Mouse (Mus musculus) heart, embryonic 15.5 days (tissue): ENCODE data around the gene Fyb2. TPM values are rescaled to one million over a fixed set of nuclear protein-coding genes. Genes with fewer than 3 reads are reported as not detected.

Source experiments
- ATAC-seq: fragments of 200-750 bp; cut with Nextera tagmentation; replicated peaks from 2 replicates; pipeline ENCODE4 v1.8.0; 2017; ENCODE audit warnings: low read depth, moderate TSS enrichment; ENCODE audit not compliant: insufficient number of reproducible peaks, insufficient read depth, low FRiP score
- H3K27ac ChIP-seq: fragments of 300-500 bp; sonication (generic); 2 replicates; pipeline ENCODE4 v1.5.1; 2015; ENCODE audit warnings: mild to moderate bottlenecking, inconsistent platforms
- H3K27me3 ChIP-seq: fragments of 300-500 bp; sonication (generic); 2 replicates; pipeline ENCODE4 v1.6.1; 2015; ENCODE audit warnings: inconsistent platforms
- H3K36me3 ChIP-seq: fragments of 300-500 bp; sonication (generic); 2 replicates; pipeline ENCODE4 v1.6.1; 2015; ENCODE audit warnings: mild to moderate bottlenecking, inconsistent platforms
- H3K4me1 ChIP-seq: fragments of 300-500 bp; sonication (generic); replicated peaks from 2 replicates; pipeline ENCODE4 v1.6.1; 2015; ENCODE audit warnings: inconsistent platforms
- H3K4me2 ChIP-seq: fragments of 300-500 bp; sonication (generic); 2 replicates; pipeline ENCODE4 v1.6.1; 2015; ENCODE audit warnings: inconsistent platforms, mild to moderate bottlenecking, moderate library complexity
- H3K4me3 ChIP-seq: fragments of 300-500 bp; sonication (generic); 2 replicates; pipeline ENCODE4 v1.5.1; 2015; ENCODE audit warnings: mild to moderate bottlenecking, inconsistent platforms
- H3K9ac ChIP-seq: fragments of 300-500 bp; sonication (generic); 2 replicates; pipeline ENCODE4 v1.6.1; 2015; ENCODE audit warnings: mild to moderate bottlenecking, inconsistent platforms
- H3K9me3 ChIP-seq: fragments of 300-500 bp; sonication (generic); replicated peaks from 2 replicates; pipeline ENCODE4 v1.6.1; 2016; ENCODE audit warnings: inconsistent platforms
- WGBS: fragments of 180-500 bp; shearing (Covaris S2); methylation state at CpG from one replicate; pipeline ENCODE4 v1.1.7; 2015; ENCODE audit warnings: mixed read lengths; 5-methylcytosine and 5-hydroxymethylcytosine counted together
- polyA plus RNA-seq: library from polyadenylated mRNA; unstranded; fragments of >200 nt; fragmentation: Nextera tagmentation; extraction: Ambion mirVana; gene quantifications from 2 replicates; pipeline ENCODE4 v1.2.1, GENCODE M21; 2015

Fyb2 gene
- polyA plus RNA-seq, 1 experiment from 2014 or later, result 0.14 TPM

DNA sequence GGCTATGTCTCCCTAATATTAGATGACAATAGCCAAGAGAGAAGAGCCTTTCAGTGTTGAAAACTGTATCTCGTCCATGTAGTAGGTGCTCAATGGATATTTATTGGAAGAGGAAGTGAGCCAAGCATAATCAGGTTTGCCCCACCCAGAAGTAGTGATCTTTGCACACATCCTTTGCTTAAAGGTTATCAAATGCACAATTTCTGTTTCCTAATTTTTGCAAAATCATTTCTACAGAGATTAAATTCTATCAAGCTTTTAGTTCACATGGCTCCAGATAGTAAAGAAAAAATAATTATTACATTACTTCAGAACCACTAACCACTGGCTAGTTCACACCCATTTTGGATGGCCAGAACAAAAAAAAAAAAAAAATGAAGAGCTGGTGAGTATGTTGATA lies 28.6 kb downstream of the Fyb2 start:
- Histone ChIP-seq H3K36me3 (no peaks in the 10 kb centered on the region), H3K9ac (no peak overlapping the region), H3K27me3 (no peaks in the 10 kb centered on the region), H3K9me3 (no peaks in the 10 kb centered on the region), H3K27ac (no peak overlapping the region), H3K4me2 (no peak overlapping the region), H3K4me1 (no peaks in the 10 kb centered on the region; the same call in 1 of the 2 replicates), H3K4me3 (no peak overlapping the region)
- no peak for ATAC-seq
- 84% methylated on average over 1 of the region's 1 CpGs for WGBS

GRCm38 (mm10) chr4:104944482-104944881 lies 31.2 kb downstream of the Fyb2 start:
- Histone ChIP-seq H3K36me3 (no peaks in the 10 kb centered on the region), H3K9me3 (no peaks in the 10 kb centered on the region), H3K27me3 (no peaks in the 10 kb centered on the region), H3K4me3 (no peak overlapping the region), H3K4me2 (no peak overlapping the region), H3K4me1 (peaks cover 7% of the 10 kb centered on the region), H3K9ac (no peak overlapping the region), H3K27ac (no peak overlapping the region)
- no peak for ATAC-seq
- 84% methylated on average over 1 of the region's 1 CpGs for WGBS

DNA sequence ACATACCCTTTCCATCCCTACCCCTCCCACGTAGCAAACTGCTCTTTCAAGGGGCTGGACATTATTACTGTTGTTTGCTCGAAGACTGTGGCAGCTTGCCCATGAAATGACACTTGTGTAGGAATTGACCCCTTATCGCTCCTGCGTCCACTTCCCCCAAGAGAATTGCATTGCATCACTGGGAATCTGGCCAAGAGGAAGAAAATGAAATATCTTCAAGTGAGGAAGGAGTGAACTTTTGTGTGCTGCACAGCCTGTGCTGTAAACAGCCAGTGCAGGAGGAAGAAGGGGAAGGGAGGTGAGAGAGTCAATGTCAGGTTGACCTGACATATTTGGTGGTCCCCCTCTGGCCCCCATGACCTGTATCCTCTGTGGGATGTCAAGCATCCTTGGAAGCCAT lies 35.6 kb downstream of the Fyb2 start:
- WGBS, result 40% methylated on average over 4 of the region's 4 CpGs
- no peak for ATAC-seq

GRCm38 (mm10) chr4:104949304-104949703 lies 36.0 kb downstream of the Fyb2 start:
- Histone ChIP-seq H3K9me3 (no peaks in the 10 kb centered on the region), H3K4me3 (no peak overlapping the region), H3K4me2 (no peak overlapping the region), H3K9ac (no peak overlapping the region), H3K27me3 (no peaks in the 10 kb centered on the region), H3K27ac (no peak overlapping the region), H3K4me1 (peaks cover 7% of the 10 kb centered on the region), H3K36me3 (no peaks in the 10 kb centered on the region)
- WGBS, result 60% methylated on average over 3 of the region's 3 CpGs
- no peak for ATAC-seq

More for the DNA sequence above, 35.6 kb downstream of the Fyb2 start:
- Histone ChIP-seq H3K27me3 (no peaks in the 10 kb centered on the region), H3K27ac (no peak overlapping the region), H3K4me1 (peaks cover 7% of the 10 kb centered on the region), H3K4me2 (no peak overlapping the region), H3K9me3 (no peaks in the 10 kb centered on the region), H3K9ac (no peak overlapping the region), H3K36me3 (no peaks in the 10 kb centered on the region), H3K4me3 (no peak overlapping the region)

DNA sequence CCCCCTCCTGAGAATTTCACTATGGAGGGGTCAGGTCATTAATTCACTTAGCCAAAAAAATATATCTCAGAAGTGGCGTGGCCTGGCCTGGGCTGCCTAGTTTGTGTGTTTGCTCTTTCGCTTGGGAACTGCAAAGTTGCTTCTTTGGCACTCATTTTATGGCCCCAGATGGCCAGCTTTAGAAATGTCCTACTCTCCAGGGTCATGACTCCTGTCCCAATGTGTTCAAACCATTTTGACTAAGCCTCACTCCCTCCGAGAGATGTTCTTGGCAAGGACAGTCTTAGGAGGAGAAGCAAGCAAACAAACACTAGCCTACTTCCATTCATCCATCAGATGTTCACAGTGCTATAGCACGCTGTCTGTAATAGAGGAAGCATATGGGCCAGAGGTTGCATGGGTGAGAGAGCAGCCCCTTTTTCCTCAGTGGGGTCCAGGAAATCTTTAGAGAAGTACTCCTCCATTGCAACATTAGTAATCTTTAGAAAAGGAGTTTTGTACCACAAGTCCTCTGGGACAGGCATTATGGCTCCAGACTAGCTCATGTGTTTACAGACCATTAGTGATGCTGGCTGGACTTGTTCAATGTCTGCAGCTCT lies 38.1 kb downstream of the Fyb2 start:
- Histone ChIP-seq H3K4me2 (no peak overlapping the region), H3K27ac (no peak overlapping the region), H3K36me3 (no peaks in the 10 kb centered on the region), H3K4me1 (peaks cover 7% of the 10 kb centered on the region), H3K4me3 (no peak overlapping the region), H3K27me3 (no peaks in the 10 kb centered on the region), H3K9me3 (no peaks in the 10 kb centered on the region), H3K9ac (no peak overlapping the region)
- ATAC-seq, result no peak
- 82% methylated on average over 4 of the region's 4 CpGs for WGBS

- Histone ChIP-seq H3K4me2 (no peak overlapping the region), H3K27me3 (no peaks in the 10 kb centered on the region), H3K4me1 (no peaks in the 10 kb centered on the region), H3K9me3 (no peaks in the 10 kb centered on the region), H3K4me3 (no peak overlapping the region), H3K27ac (no peak overlapping the region), H3K9ac (no peak overlapping the region), H3K36me3 (no peaks in the 10 kb centered on the region)
- WGBS, result 66% methylated on average over 7 of the region's 7 CpGs
- no peak for ATAC-seq
Measured at GRCm38 (mm10) chr4:104956691-104957090, 43.4 kb downstream of the Fyb2 start.

- ATAC-seq, result no peak
- H3K27ac ChIP-seq, result no peak overlapping the region
- no peak overlapping the region for H3K9ac ChIP-seq
- no peak overlapping the region for H3K4me3 ChIP-seq
- no peaks in the 10 kb centered on the region for H3K4me1 ChIP-seq
- WGBS, result 64% methylated on average over 5 of the region's 5 CpGs
- H3K4me2 ChIP-seq, result no peak overlapping the region
- no peaks in the 10 kb centered on the region for H3K9me3 ChIP-seq
- no peaks in the 10 kb centered on the region for H3K36me3 ChIP-seq
- H3K27me3 ChIP-seq, result no peaks in the 10 kb centered on the region
Measured at GRCm38 (mm10) chr4:104961431-104961830, 48.2 kb downstream of the Fyb2 start.

DNA sequence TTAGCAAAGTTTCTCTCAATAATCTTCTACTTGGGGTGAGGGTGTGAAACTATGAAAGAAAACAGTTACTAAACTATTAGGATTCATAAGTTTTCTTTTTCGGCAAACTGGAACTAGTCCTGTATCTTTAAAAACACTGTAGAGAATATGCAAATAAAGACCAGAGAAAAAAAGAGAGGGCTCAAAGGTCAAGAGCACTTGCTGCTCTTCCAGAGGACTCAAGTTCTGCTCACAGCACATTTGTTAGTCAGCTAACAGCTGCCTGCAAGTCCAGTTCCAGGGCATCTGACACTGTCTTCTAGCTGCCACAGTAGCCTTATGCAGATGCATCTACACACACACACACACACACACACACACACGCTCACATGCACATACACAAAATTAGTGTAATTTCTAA lies 59.4 kb downstream of the Fyb2 start:
- Histone ChIP-seq H3K9ac (no peak overlapping the region), H3K4me2 (no peak overlapping the region), H3K27me3 (no peaks in the 10 kb centered on the region), H3K4me3 (no peak overlapping the region), H3K4me1 (no peaks in the 10 kb centered on the region), H3K36me3 (no peaks in the 10 kb centered on the region), H3K9me3 (no peaks in the 10 kb centered on the region), H3K27ac (no peak overlapping the region)
- no peak for ATAC-seq
- WGBS, result 80% methylated on average over 2 of the region's 2 CpGs

- Histone ChIP-seq H3K4me3 (no peak overlapping the region), H3K27ac (no peak overlapping the region), H3K36me3 (no peaks in the 10 kb centered on the region), H3K4me2 (no peak overlapping the region), H3K9me3 (no peaks in the 10 kb centered on the region), H3K9ac (no peak overlapping the region), H3K4me1 (no peaks in the 10 kb centered on the region), H3K27me3 (no peaks in the 10 kb centered on the region)
- ATAC-seq, result no peak
- 80% methylated on average over 6 of the region's 6 CpGs for WGBS
Measured at GRCm38 (mm10) chr4:104975162-104975830, 62.0 kb downstream of the Fyb2 start.

GRCm38 (mm10) chr4:104985960-104986632 lies 72.8 kb downstream of the Fyb2 start:
- H3K9ac ChIP-seq, result no peak overlapping the region
- H3K9me3 ChIP-seq, result no peaks in the 10 kb centered on the region
- no peak overlapping the region for H3K27ac ChIP-seq
- no peak for ATAC-seq
- 81% methylated on average over 5 of the region's 5 CpGs for WGBS
- H3K4me3 ChIP-seq, result no peak overlapping the region
- H3K27me3 ChIP-seq, result no peaks in the 10 kb centered on the region
- no peaks in the 10 kb centered on the region for H3K36me3 ChIP-seq
- no peaks in the 10 kb centered on the region for H3K4me1 ChIP-seq
- H3K4me2 ChIP-seq, result no peak overlapping the region

DNA sequence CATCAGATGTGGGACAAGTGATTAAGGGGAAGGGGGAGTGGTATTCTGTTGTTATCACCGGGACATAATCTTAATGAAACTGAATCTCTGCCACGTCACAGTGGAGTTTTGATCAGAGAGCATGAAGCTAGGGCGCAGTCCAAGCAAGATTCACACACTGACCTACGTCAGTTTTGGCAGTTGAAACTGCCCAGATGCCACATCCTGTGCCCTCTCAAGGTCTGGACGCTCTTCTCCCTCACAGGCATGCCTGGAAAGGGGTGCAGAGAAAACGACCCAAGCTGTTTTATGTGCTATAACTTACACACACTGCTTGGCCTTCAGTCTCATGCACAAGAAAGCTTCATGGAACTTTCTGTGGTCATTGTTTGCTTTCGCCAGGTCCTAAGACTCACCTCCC lies 74.4 kb downstream of the Fyb2 start:
- no peaks in the 10 kb centered on the region for H3K4me1 ChIP-seq
- H3K9me3 ChIP-seq, result no peaks in the 10 kb centered on the region
- no peak overlapping the region for H3K4me3 ChIP-seq
- H3K27me3 ChIP-seq, result no peaks in the 10 kb centered on the region
- 54% methylated on average over 7 of the region's 7 CpGs for WGBS
- ATAC-seq, result no peak
- no peaks in the 10 kb centered on the region for H3K36me3 ChIP-seq
- no peak overlapping the region for H3K4me2 ChIP-seq
- no peak overlapping the region for H3K27ac ChIP-seq
- H3K9ac ChIP-seq, result no peak overlapping the region

DNA sequence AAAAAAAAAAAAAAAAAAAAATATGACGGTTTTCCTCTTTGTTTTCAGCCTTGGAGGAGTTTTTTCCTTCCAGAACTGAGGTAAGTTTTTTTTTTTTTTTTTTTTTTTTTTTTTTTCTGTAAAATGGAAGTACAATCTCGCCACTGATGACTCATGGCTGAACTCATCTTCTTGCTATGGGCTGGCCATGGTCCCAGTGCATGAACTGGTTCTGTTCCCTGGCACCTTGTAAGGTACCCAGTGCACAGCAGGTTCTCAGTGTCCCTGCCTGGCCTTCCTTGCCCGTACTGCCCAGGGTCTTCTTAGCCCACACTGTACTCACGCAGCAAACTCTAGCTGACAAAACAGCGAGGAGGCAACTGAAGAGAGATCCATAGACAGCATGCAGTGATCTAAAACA lies 74.8 kb downstream of the Fyb2 start:
- Histone ChIP-seq H3K27me3 (no peaks in the 10 kb centered on the region), H3K4me2 (no peak overlapping the region), H3K36me3 (no peaks in the 10 kb centered on the region), H3K9ac (no peak overlapping the region), H3K9me3 (no peaks in the 10 kb centered on the region), H3K4me1 (no peaks in the 10 kb centered on the region), H3K27ac (no peak overlapping the region), H3K4me3 (no peak overlapping the region)
- WGBS, result 73% methylated on average over 5 of the region's 5 CpGs
- no peak for ATAC-seq
